Mouse (Mus musculus) heart, embryonic 15.5 days (tissue): ENCODE results near the gene Anxa9. TPM values are rescaled to one million over a fixed set of nuclear protein-coding genes. Genes with fewer than 3 reads are reported as not detected.

Experiments used
- ATAC-seq: fragments of 200-750 bp; cut with Nextera tagmentation; replicated peaks from 2 replicates; pipeline ENCODE4 v1.8.0; 2017; ENCODE audit warnings: low read depth, moderate TSS enrichment; ENCODE audit not compliant: insufficient number of reproducible peaks, insufficient read depth, low FRiP score
- H3K27ac ChIP-seq: fragments of 300-500 bp; sonication (generic); 2 replicates; pipeline ENCODE4 v1.5.1; 2015; ENCODE audit warnings: mild to moderate bottlenecking, inconsistent platforms
- H3K27me3 ChIP-seq: fragments of 300-500 bp; sonication (generic); 2 replicates; pipeline ENCODE4 v1.6.1; 2015; ENCODE audit warnings: inconsistent platforms
- H3K36me3 ChIP-seq: fragments of 300-500 bp; sonication (generic); 2 replicates; pipeline ENCODE4 v1.6.1; 2015; ENCODE audit warnings: mild to moderate bottlenecking, inconsistent platforms
- H3K4me1 ChIP-seq: fragments of 300-500 bp; sonication (generic); replicated peaks from 2 replicates; pipeline ENCODE4 v1.6.1; 2015; ENCODE audit warnings: inconsistent platforms
- H3K4me2 ChIP-seq: fragments of 300-500 bp; sonication (generic); 2 replicates; pipeline ENCODE4 v1.6.1; 2015; ENCODE audit warnings: inconsistent platforms, mild to moderate bottlenecking, moderate library complexity
- H3K4me3 ChIP-seq: fragments of 300-500 bp; sonication (generic); 2 replicates; pipeline ENCODE4 v1.5.1; 2015; ENCODE audit warnings: mild to moderate bottlenecking, inconsistent platforms
- H3K9ac ChIP-seq: fragments of 300-500 bp; sonication (generic); 2 replicates; pipeline ENCODE4 v1.6.1; 2015; ENCODE audit warnings: mild to moderate bottlenecking, inconsistent platforms
- H3K9me3 ChIP-seq: fragments of 300-500 bp; sonication (generic); replicated peaks from 2 replicates; pipeline ENCODE4 v1.6.1; 2016; ENCODE audit warnings: inconsistent platforms
- WGBS: fragments of 180-500 bp; shearing (Covaris S2); methylation state at CpG from one replicate; pipeline ENCODE4 v1.1.7; 2015; ENCODE audit warnings: mixed read lengths; 5-methylcytosine and 5-hydroxymethylcytosine counted together
- polyA plus RNA-seq: library from polyadenylated mRNA; unstranded; fragments of >200 nt; fragmentation: Nextera tagmentation; extraction: Ambion mirVana; gene quantifications from 2 replicates; pipeline ENCODE4 v1.2.1, GENCODE M21; 2015

Gene Anxa9
- polyA plus RNA-seq, 1 experiment from 2014 or later: 0.64 TPM

GRCm38 (mm10) chr3:95267855-95268254, 39.1 kb downstream of the Anxa9 start:
- Histone ChIP-seq H3K27me3 (no peaks in the 10 kb centered on the region), H3K9me3 (no peaks in the 10 kb centered on the region), H3K27ac (no peak overlapping the region), H3K4me1 (0 out of 2 replicates have a peak, but pooled peaks cover 4% of the 10 kb centered on the region), H3K4me3 (no peak overlapping the region), H3K9ac (no peak overlapping the region), H3K36me3 (peaks cover 47% of the 10 kb centered on the region), H3K4me2 (no peak overlapping the region)
- ATAC-seq: no peak

- Histone ChIP-seq H3K36me3 (peaks cover 63% of the 10 kb centered on the region), H3K4me3 (no peak overlapping the region), H3K27ac (no peak overlapping the region), H3K4me1 (0 out of 2 replicates have a peak, but pooled peaks cover 4% of the 10 kb centered on the region), H3K9ac (no peak overlapping the region), H3K27me3 (no peaks in the 10 kb centered on the region), H3K9me3 (no peaks in the 10 kb centered on the region), H3K4me2 (no peak overlapping the region)
- WGBS: 90% methylated on average over 3 of the region's 3 CpGs
- no peak for ATAC-seq
These were observed 40.9 kb downstream of the Anxa9 start for GRCm38 (mm10) chr3:95266052-95266451.

- no peaks in the 10 kb centered on the region for H3K9me3 ChIP-seq
- no peak overlapping the region for H3K4me2 ChIP-seq
- no peak overlapping the region for H3K27ac ChIP-seq
- ATAC-seq: no peak
- H3K27me3 ChIP-seq: no peaks in the 10 kb centered on the region
- WGBS: 76% methylated on average over 1 of the region's 1 CpGs
- H3K36me3 ChIP-seq: peaks cover 73% of the 10 kb centered on the region
- H3K9ac ChIP-seq: no peak overlapping the region
- H3K4me3 ChIP-seq: no peak overlapping the region
- H3K4me1 ChIP-seq: 0 out of 2 replicates have a peak, but pooled peaks cover 1% of the 10 kb centered on the region
These were observed 42.3 kb downstream of the Anxa9 start for GRCm38 (mm10) chr3:95264724-95265123.

- no peak for ATAC-seq
These were observed 43.8 kb downstream of the Anxa9 start for GRCm38 (mm10) chr3:95263089-95263739.

GRCm38 (mm10) chr3:95261975-95262374, 45.0 kb downstream of the Anxa9 start:
- H3K4me1 ChIP-seq: no peaks in the 10 kb centered on the region
- no peak for ATAC-seq
- H3K9me3 ChIP-seq: no peaks in the 10 kb centered on the region
- 88% methylated on average over 4 of the region's 4 CpGs for WGBS
- no peaks in the 10 kb centered on the region for H3K27me3 ChIP-seq
- H3K36me3 ChIP-seq: peaks cover 80% of the 10 kb centered on the region
- H3K4me3 ChIP-seq: no peak overlapping the region
- H3K9ac ChIP-seq: no peak overlapping the region
- no peak overlapping the region for H3K27ac ChIP-seq
- no peak overlapping the region for H3K4me2 ChIP-seq

More at GRCm38 (mm10) chr3:95263089-95263739, 43.8 kb downstream of the Anxa9 start:
- WGBS: 47% methylated on average over 11 of the region's 11 CpGs
- Histone ChIP-seq H3K4me1 (no peaks in the 10 kb centered on the region), H3K27me3 (no peaks in the 10 kb centered on the region), H3K36me3 (peaks cover 80% of the 10 kb centered on the region), H3K27ac (no peak overlapping the region), H3K4me3 (no peak overlapping the region), H3K9me3 (no peaks in the 10 kb centered on the region), H3K4me2 (no peak overlapping the region), H3K9ac (no peak overlapping the region)

- no peak for ATAC-seq
- WGBS: 85% methylated on average over 5 of the region's 5 CpGs
- H3K9me3 ChIP-seq: no peaks in the 10 kb centered on the region
- no peak overlapping the region for H3K4me2 ChIP-seq
- H3K27ac ChIP-seq: no peak overlapping the region
- peaks cover 82% of the 10 kb centered on the region for H3K36me3 ChIP-seq
- H3K27me3 ChIP-seq: no peaks in the 10 kb centered on the region
- no peak overlapping the region for H3K4me3 ChIP-seq
- no peaks in the 10 kb centered on the region for H3K4me1 ChIP-seq
- H3K9ac ChIP-seq: no peak overlapping the region
These were observed 50.0 kb downstream of the Anxa9 start for GRCm38 (mm10) chr3:95256931-95257330.

GRCm38 (mm10) chr3:95250783-95251424, 56.1 kb downstream of the Anxa9 start, which contains the start of gene Bnipl:
Bnipl (minus strand) TSS chr3:95251193.
- Histone ChIP-seq H3K4me1 (no peaks in the 10 kb centered on the region), H3K27me3 (no peaks in the 10 kb centered on the region), H3K27ac (no peak within 1 kb of the TSS), H3K9me3 (no peaks in the 10 kb centered on the region), H3K4me3 (no peak within 1 kb of the TSS), H3K4me2 (no peak within 1 kb of the TSS), H3K9ac (no peak within 1 kb of the TSS), H3K36me3 (peaks cover 31% of the 10 kb centered on the region; the same call in 1 of the 2 replicates)
- 52% methylated on average over 7 of the region's 7 CpGs for WGBS
- ATAC-seq: no peak

- H3K4me2 ChIP-seq: no peak overlapping the region
- no peak overlapping the region for H3K4me3 ChIP-seq
- peaks cover 28% of the 10 kb centered on the region; the same call in 1 of the 2 replicates for H3K36me3 ChIP-seq
- no peak for ATAC-seq
- H3K9me3 ChIP-seq: no peaks in the 10 kb centered on the region
- no peak overlapping the region for H3K9ac ChIP-seq
- H3K27ac ChIP-seq: no peak overlapping the region
- no peaks in the 10 kb centered on the region for H3K27me3 ChIP-seq
- WGBS: 66% methylated on average over 5 of the region's 5 CpGs
- no peaks in the 10 kb centered on the region for H3K4me1 ChIP-seq
These were observed 56.6 kb downstream of the Anxa9 start for GRCm38 (mm10) chr3:95250361-95250760.

- no peak overlapping the region for H3K4me3 ChIP-seq
- no peak overlapping the region for H3K4me2 ChIP-seq
- no peak for ATAC-seq
- H3K27ac ChIP-seq: no peak overlapping the region
- peaks cover 4% of the 10 kb centered on the region; the same call in 1 of the 2 replicates for H3K36me3 ChIP-seq
- no peaks in the 10 kb centered on the region for H3K4me1 ChIP-seq
- no peaks in the 10 kb centered on the region for H3K9me3 ChIP-seq
- no peaks in the 10 kb centered on the region for H3K27me3 ChIP-seq
- H3K9ac ChIP-seq: no peak overlapping the region
- WGBS: 36% methylated on average over 1 of the region's 1 CpGs
These were observed 59.2 kb downstream of the Anxa9 start for GRCm38 (mm10) chr3:95247660-95248336.

- WGBS: 69% methylated on average over 5 of the region's 5 CpGs
- no peaks in the 10 kb centered on the region for H3K9me3 ChIP-seq
- H3K4me3 ChIP-seq: no peak overlapping the region
- H3K36me3 ChIP-seq: 0 out of 2 replicates have a peak, but pooled peaks cover 3% of the 10 kb centered on the region
- ATAC-seq: 0 out of 2 replicates have a peak, but pooled peaks have one; percentile 22
- no peaks in the 10 kb centered on the region for H3K27me3 ChIP-seq
- H3K4me1 ChIP-seq: no peaks in the 10 kb centered on the region
- H3K9ac ChIP-seq: no peak overlapping the region
- H3K27ac ChIP-seq: no peak overlapping the region
- H3K4me2 ChIP-seq: no peak overlapping the region
These were observed 60.3 kb downstream of the Anxa9 start for GRCm38 (mm10) chr3:95246465-95247231.
